ENCODE assay signal across 8 mouse cellular contexts in genomic region chr7:56049831-56050321, GRCm38 (mm10). TPM values are rescaled to one million over a fixed set of nuclear protein-coding genes. Genes with fewer than 3 reads are reported as not detected.
DNase-seq lines count a peak whose midpoint lies in the region; ATAC-seq lines count a peak whose summit lies in the region.

TSS of gene Herc2 (plus strand) at chr7:56050196.

- under 1% methylated on average over 47 of the region's 47 CpGs for WGBS in heart, embryonic 10.5 days
- WGBS in kidney, embryonic 15.5 days = under 1% methylated on average over 47 of the region's 47 CpGs

- peaks cover 10% of the 10 kb centered on the region for H3K4me1 ChIP-seq in heart, embryonic 10.5 days
- peaks cover 14% of the 10 kb centered on the region for H3K4me1 ChIP-seq in kidney, embryonic 15.5 days

- peak; percentile 95 to 97 for DNase-seq in B cell, adult 2 months
- DNase-seq in brain, adult 2 months (ENCODE audit: low read depth, low spot score) = peak; percentile 100
- DNase-seq in heart, embryonic 10.5 days (ENCODE audit: low spot score) = peak; percentile 100
- DNase-seq in liver = peak; percentile 99
- peak; percentile 98 for DNase-seq in spleen, postnatal 4 days (ENCODE audit: low spot score in 2 of 2)

- H3K4me3 ChIP-seq in heart, embryonic 10.5 days = peak within 1 kb of the TSS; percentile 85
- peak within 1 kb of the TSS; percentile 90 for H3K4me3 ChIP-seq in kidney, embryonic 15.5 days (replicated peaks)

- peak within 1 kb of the TSS; percentile 75 for H3K9ac ChIP-seq in kidney, embryonic 15.5 days

- H3K4me2 ChIP-seq in kidney, embryonic 15.5 days = peak within 1 kb of the TSS; percentile 69

- H3K27me3 ChIP-seq in heart, embryonic 10.5 days (ENCODE audit: insufficient read depth, poor library complexity, severe bottlenecking) = no peaks in the 10 kb centered on the region
- no peaks in the 10 kb centered on the region for H3K27me3 ChIP-seq in kidney, embryonic 15.5 days

- no peaks in the 10 kb centered on the region for H3K9me3 ChIP-seq in heart, embryonic 10.5 days
- H3K9me3 ChIP-seq in kidney, embryonic 15.5 days (replicated peaks) = no peaks in the 10 kb centered on the region

- H3K27ac ChIP-seq in heart, embryonic 10.5 days = peak within 1 kb of the TSS; percentile 90
- H3K27ac ChIP-seq in kidney, embryonic 15.5 days = peak within 1 kb of the TSS; percentile 94

- peaks cover 7% of the 10 kb centered on the region for H3K36me3 ChIP-seq in heart, embryonic 10.5 days
- no peaks in the 10 kb centered on the region for H3K36me3 ChIP-seq in kidney, embryonic 15.5 days

- peak; percentile 97 for ATAC-seq in erythroblast, adult 5-6 weeks (replicated peaks; ENCODE audit: low FRiP score, poor library complexity, severe bottlenecking)
- ATAC-seq in kidney, embryonic 15.5 days (replicated peaks; ENCODE audit: low FRiP score) = peak; percentile 100
- peak; percentile 100 for ATAC-seq in monocyte, adult 5-6 weeks (replicated peaks; ENCODE audit: insufficient number of reproducible peaks, low FRiP score, low TSS enrichment, poor library complexity, severe bottlenecking)

RNA-seq across cellular contexts. Expression of gene Herc2, which starts in this region (rescaled TPM):
- total RNA-seq in erythroblast, adult 5-6 weeks (2015; ENCODE audit: low replicate concordance) = 37.7 and 81.3 TPM in 2 replicates
- total RNA-seq in erythroblast, adult 5-6 weeks (2017; ENCODE audit: low replicate concordance) = 75.0 and 151 TPM in 2 replicates
- 18.1 and 20.8 TPM in 2 replicates for polyA plus RNA-seq in heart, embryonic 10.5 days (2016; fragmentation: Nextera tagmentation; extraction: Ambion mirVana)
- 24.3 and 24.8 TPM in 2 replicates for polyA plus RNA-seq in kidney, embryonic 15.5 days (2015; fragmentation: Nextera tagmentation; extraction: Ambion mirVana)
- 61.9 to 106 TPM (median 66.8 TPM) in 3 replicates for total RNA-seq in monocyte, adult 5-6 weeks (2017)

Comparison
In these comparisons a context has a peak if more than half of its experiments do, and no peak if none do; other contexts are left out.
1. Peak in every context shown above with its lines: DNase-seq, ATAC-seq, H3K4me3 ChIP-seq and H3K27ac ChIP-seq.